Mouse (Mus musculus) ES-E14 (cell line): Measurements from ENCODE around the gene Adgrv1. TPM values are rescaled to one million over a fixed set of nuclear protein-coding genes. Genes with fewer than 3 reads are reported as not detected.

Experiments
- DNase-seq: peaks from one replicate; pipeline ENCODE4 v3.0.0-alpha.2; 2013; ENCODE audit warnings: low read depth, low spot score
- H3K27ac ChIP-seq: 2 replicates; pipeline ENCODE4 v1.5.1; 2012; ENCODE audit warnings: low read depth, mild to moderate bottlenecking, low read length, moderate library complexity, mixed read lengths; ENCODE audit not compliant: poor library complexity, insufficient read depth, severe bottlenecking
- H3K36me3 ChIP-seq: 2 replicates; pipeline ENCODE4 v1.6.1; 2012; ENCODE audit warnings: mild to moderate bottlenecking, low read length, moderate library complexity, mixed read lengths; ENCODE audit not compliant: control insufficient read depth, poor library complexity, insufficient read depth, severe bottlenecking
- H3K4me1 ChIP-seq, 2 experiments: fragments of 150-350 bp in 1 of 2; sonication (generic) in 1 of 2; 2 replicates each; pipeline ENCODE4 v1.6.1; 2012; ENCODE audit warnings: low read length in 2 of 2, mild to moderate bottlenecking in 1 of 2, mixed read lengths in 1 of 2; ENCODE audit not compliant: control insufficient read depth in 2 of 2, insufficient read depth in 2 of 2, poor library complexity in 1 of 2
- H3K4me3 ChIP-seq, 2 experiments: fragments of 150-350 bp in 1 of 2; sonication (generic) in 1 of 2; 2 replicates each; pipeline ENCODE4 v1.5.1; 2012; ENCODE audit warnings: low read length in 2 of 2, low read depth in 1 of 2, mild to moderate bottlenecking in 1 of 2, mixed read lengths in 1 of 2; ENCODE audit not compliant: insufficient read depth in 1 of 2, poor library complexity in 1 of 2, severe bottlenecking in 1 of 2
- H3K9ac ChIP-seq: 2 replicates; pipeline ENCODE4 v1.6.1; 2012; ENCODE audit warnings: low read depth, mild to moderate bottlenecking, low read length, mixed read lengths; ENCODE audit not compliant: poor library complexity, insufficient read depth, severe bottlenecking
- H3K9me3 ChIP-seq: fragments of 150-350 bp; sonication (generic); 2 replicates; pipeline ENCODE4 v1.6.1; 2012; ENCODE audit warnings: low read depth, mild to moderate bottlenecking, low read length; ENCODE audit not compliant: control insufficient read depth, insufficient read depth
- CHD2 ChIP-seq: IDR thresholded peaks from 2 replicates; pipeline ENCODE4 v1.6.1; 2014; ENCODE audit warnings: mild to moderate bottlenecking, low read depth, low read length, inconsistent platforms
- HCFC1 ChIP-seq: IDR thresholded peaks from 2 replicates; pipeline ENCODE4 v1.6.1; 2012; ENCODE audit warnings: low read length, inconsistent platforms, borderline replicate concordance; ENCODE audit not compliant: insufficient read depth
- MAFK ChIP-seq: IDR thresholded peaks from 2 replicates; pipeline ENCODE4 v1.6.1; 2014; ENCODE audit warnings: mild to moderate bottlenecking, low read depth, low read length, inconsistent platforms; ENCODE audit not compliant: insufficient read depth
- ZC3H11A ChIP-seq: IDR thresholded peaks from 2 replicates; pipeline ENCODE4 v1.6.1; 2012; ENCODE audit warnings: low read depth, mild to moderate bottlenecking, inconsistent platforms, low read length, borderline replicate concordance
- ZNF384 ChIP-seq: IDR thresholded peaks from 2 replicates; pipeline ENCODE4 v1.6.1; 2012; ENCODE audit warnings: low read depth, low read length, inconsistent platforms
- in situ Hi-C, 2 experiments: fragments of 600-800 bp; cut with MboI; formaldehyde crosslinking; loops; one replicate each; pipeline ENCODE4 v1.15.1; 2025; ENCODE audit warnings: low sequenced_read_pairs in 2 of 2, inconsistent platforms in 1 of 2; ENCODE audit not compliant: unreplicated experiment in 2 of 2
- total RNA-seq: library from RNA; depleted of rRNA; stranded (reverse); fragments of 300-350 nt; gene quantifications from 2 replicates; pipeline ENCODE4 v1.2.3, GENCODE M21; 2012

The Adgrv1 gene
- total RNA-seq, 1 experiment, result 22.0 TPM

DNA sequence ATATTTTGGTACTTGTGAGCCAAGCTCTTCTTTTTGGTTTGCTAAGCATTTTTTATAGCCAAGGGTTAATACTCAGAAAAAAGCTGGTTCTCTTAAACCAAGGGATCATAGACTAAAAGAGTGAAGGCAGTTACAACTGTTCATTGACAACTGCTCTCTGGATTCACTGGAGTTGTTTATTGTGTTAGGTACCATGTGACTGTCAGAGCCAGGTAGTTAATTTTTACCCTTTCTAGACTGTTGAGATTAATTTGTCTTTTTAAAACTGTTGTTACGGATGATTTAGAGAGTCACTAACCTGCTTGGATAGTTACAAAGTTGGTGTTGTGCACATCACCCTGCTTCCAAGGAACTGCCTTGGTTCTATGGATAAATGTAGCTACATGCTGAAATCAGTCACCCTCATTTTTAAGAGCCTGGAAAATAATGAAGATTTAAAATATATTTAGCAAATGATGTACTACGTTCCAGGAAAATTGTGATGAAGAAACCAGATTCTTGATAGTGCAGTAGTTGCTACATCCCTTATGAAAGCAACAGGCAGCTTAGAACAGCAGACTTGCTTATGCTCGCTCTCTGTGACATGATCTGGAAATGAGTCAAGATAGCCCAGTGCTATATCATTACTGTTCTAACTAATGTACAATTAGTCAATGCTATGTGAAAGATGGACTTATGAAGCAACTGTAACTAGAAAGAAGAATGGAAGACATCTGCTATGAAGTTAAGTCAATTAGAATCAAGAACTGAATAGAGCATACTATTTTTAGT lies 309.2 kb downstream of the Adgrv1 start:
- Histone ChIP-seq H3K36me3 (no peaks in the 10 kb centered on the region), H3K4me3 (no peak overlapping the region), H3K4me1 (no peaks in the 10 kb centered on the region), H3K9ac (no peak overlapping the region), H3K27ac (no peak overlapping the region), H3K9me3 (no peaks in the 10 kb centered on the region)
- in situ Hi-C loops, result no loop called here
- TF ChIP-seq MAFK (no peak), ZC3H11A (no peak), CHD2 (no peak), ZNF384 (no peak), HCFC1 (no peak)
- no peak for DNase-seq

DNA sequence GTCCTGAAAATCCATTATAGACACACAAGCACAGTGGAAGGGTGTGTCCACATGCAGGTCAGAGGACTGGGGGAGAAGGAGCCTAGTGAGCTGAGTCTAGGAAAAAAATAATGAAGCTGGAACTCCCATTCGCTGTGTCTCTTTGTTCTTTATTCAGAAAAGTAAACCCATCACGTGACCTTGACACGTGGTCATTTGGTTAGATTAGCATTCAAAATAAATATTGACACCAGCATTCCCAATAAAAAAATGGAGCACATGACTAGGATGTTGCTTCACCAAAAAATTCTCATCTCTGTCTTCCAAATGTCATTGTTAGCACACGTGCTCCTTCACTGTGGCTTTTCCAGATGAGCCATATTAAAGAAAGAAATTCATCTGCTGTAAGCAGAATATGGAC lies 316.4 kb downstream of the Adgrv1 start:
- Histone ChIP-seq H3K4me3 (no peak overlapping the region), H3K27ac (no peak overlapping the region), H3K36me3 (no peaks in the 10 kb centered on the region), H3K9ac (no peak overlapping the region), H3K4me1 (no peaks in the 10 kb centered on the region), H3K9me3 (no peaks in the 10 kb centered on the region)
- DNase-seq, result no peak
- in situ Hi-C loops, result no loop called here
- TF ChIP-seq MAFK, result no peak
- no peak for TF ChIP-seq ZC3H11A
- no peak for TF ChIP-seq ZNF384
- no peak for TF ChIP-seq HCFC1
- no peak for TF ChIP-seq CHD2

DNA sequence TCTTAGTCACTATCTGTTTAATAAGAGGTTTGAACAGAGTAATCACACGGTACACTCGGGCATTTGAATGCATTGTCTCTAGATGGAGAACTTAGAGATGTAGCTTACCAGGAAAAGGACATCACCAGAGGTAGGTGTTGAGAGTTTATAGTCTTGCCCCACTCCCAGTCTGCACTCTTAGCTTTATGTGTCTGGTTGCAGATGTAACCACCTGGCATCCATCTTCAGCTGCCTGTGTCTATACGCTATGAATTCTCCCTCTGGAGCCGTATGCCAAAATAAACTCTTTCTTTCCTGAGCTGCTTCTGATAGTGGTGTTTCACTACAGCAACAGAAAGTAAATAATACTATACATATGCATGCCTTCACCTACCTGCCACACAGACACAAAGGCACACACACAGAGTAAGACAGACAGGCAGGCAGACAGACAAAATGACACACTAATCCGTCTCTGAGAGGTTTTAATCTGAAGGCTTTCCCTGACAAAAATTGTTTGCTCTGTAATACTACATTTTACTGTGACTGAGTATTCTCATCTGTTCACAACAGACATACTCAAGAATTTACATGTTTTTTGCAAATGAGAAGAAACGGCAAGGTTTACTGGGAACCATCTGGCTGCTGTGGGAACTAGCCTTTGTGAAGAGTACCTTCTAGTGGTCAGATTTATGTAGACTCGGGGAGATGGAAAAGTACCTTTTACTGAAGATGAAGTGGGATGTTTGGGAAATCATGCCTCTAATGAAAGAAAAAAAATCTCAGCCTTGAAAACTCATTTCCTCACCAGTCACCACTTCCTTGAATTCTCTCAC lies 318.4 kb downstream of the Adgrv1 start:
- Histone ChIP-seq H3K4me1 (no peaks in the 10 kb centered on the region), H3K9ac (no peak overlapping the region), H3K4me3 (no peak overlapping the region), H3K27ac (no peak overlapping the region), H3K9me3 (no peaks in the 10 kb centered on the region), H3K36me3 (no peaks in the 10 kb centered on the region)
- DNase-seq, result no peak
- TF ChIP-seq HCFC1 (no peak), MAFK (no peak), CHD2 (no peak), ZNF384 (no peak), ZC3H11A (no peak)
- in situ Hi-C loops, result no loop called here

DNA sequence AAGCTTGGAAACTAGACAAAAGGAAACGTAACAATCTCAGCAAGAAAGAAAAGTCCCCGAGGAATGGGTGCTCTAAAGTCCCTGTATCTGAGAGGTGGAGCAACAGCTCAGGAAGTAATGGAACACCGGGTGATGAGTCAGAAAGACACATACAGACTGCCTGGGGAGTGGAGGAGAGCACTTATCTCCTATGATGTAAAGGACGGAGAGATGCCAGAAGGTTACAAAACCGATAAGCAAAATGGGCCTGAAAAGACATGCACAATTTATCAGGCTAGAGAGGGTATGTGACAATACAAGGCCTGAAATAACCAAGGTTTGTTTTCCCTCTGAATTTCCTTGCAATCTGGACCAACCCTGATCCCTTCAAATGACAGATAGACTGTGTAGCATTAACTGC lies 320.8 kb downstream of the Adgrv1 start:
- H3K9ac ChIP-seq, result no peak overlapping the region
- TF ChIP-seq ZC3H11A (no peak), MAFK (no peak), HCFC1 (no peak), CHD2 (no peak), ZNF384 (no peak)
- H3K27ac ChIP-seq, result no peak overlapping the region
- H3K4me1 ChIP-seq, result no peaks in the 10 kb centered on the region
- H3K9me3 ChIP-seq, result no peaks in the 10 kb centered on the region
- no peak for DNase-seq
- in situ Hi-C loops, result no loop called here
- H3K36me3 ChIP-seq, result no peaks in the 10 kb centered on the region
- H3K4me3 ChIP-seq, result no peak overlapping the region
